Mouse (Mus musculus): ENCODE measurements around the gene Rpl31.

GRCm38 (mm10) chr1:39365562-39365961, 2.1 kb upstream of the Rpl31 start:
- no peak for TF ChIP-seq CTCF (IDR thresholded peaks at IDR 0.05; ENCODE audit: low read depth)
- no peak for TF ChIP-seq EP300 (optimal IDR thresholded peaks at IDR 0.05)
